Mouse (Mus musculus): ENCODE results near the gene Slc35a3.
"Not testable (repeated sequence)": the region's sequence is repeated elsewhere in the genome, so short reads cannot be mapped to it uniquely, and the experiment has no call there.

Slc35a3 gene

GRCm38 (mm10) chr3:116695666-116695985 lies 17.0 kb downstream of the Slc35a3 start:
- no peak for DNase-seq

- DNase-seq, result no peak
These were observed 17.5 kb downstream of the Slc35a3 start for GRCm38 (mm10) chr3:116694955-116695665.

GRCm38 (mm10) chr3:116694312-116694711 lies 18.3 kb downstream of the Slc35a3 start:
- no peak for DNase-seq

GRCm38 (mm10) chr3:116681160-116681559 lies 31.5 kb downstream of the Slc35a3 start, which contains the start of gene Gm43191:
Gene Gm43191 (minus strand): TSS chr3:116681260.
- DNase-seq, result no peak

GRCm38 (mm10) chr3:116664281-116664680 lies 48.4 kb downstream of the Slc35a3 start:
- not testable (repeated sequence) for DNase-seq

GRCm38 (mm10) chr3:116662463-116662863 lies 50.2 kb downstream of the Slc35a3 start, which contains the start of gene Mfsd14a:
Gene Mfsd14a (minus strand): TSS chr3:116662677.
- peak; percentile 98 for DNase-seq

- peak; percentile 42 for DNase-seq
These were observed 50.7 kb downstream of the Slc35a3 start for GRCm38 (mm10) chr3:116661870-116662414.

- DNase-seq, result no peak
These were observed 51.3 kb downstream of the Slc35a3 start for GRCm38 (mm10) chr3:116661288-116661869.

GRCm38 (mm10) chr3:116659856-116660430 lies 52.7 kb downstream of the Slc35a3 start:
- no peak for DNase-seq

- no peak for DNase-seq
These were observed 53.6 kb downstream of the Slc35a3 start for GRCm38 (mm10) chr3:116658928-116659565.

GRCm38 (mm10) chr3:116656184-116656965 lies 56.3 kb downstream of the Slc35a3 start:
- DNase-seq, result no peak

- not testable (repeated sequence) for DNase-seq
These were observed 58.6 kb downstream of the Slc35a3 start for GRCm38 (mm10) chr3:116654051-116654450.

- DNase-seq, result no peak
These were observed 59.2 kb downstream of the Slc35a3 start for GRCm38 (mm10) chr3:116653278-116653945.

GRCm38 (mm10) chr3:116652033-116652446 lies 60.6 kb downstream of the Slc35a3 start:
- DNase-seq, result no peak

- no peak for DNase-seq
These were observed 61.9 kb downstream of the Slc35a3 start for GRCm38 (mm10) chr3:116650698-116651097.

GRCm38 (mm10) chr3:116648805-116649204 lies 63.8 kb downstream of the Slc35a3 start:
- DNase-seq, result no peak

- no peak for DNase-seq
These were observed 66.2 kb downstream of the Slc35a3 start for GRCm38 (mm10) chr3:116646387-116646786.

GRCm38 (mm10) chr3:116642373-116642772 lies 70.3 kb downstream of the Slc35a3 start:
- DNase-seq, result no peak

- DNase-seq, result no peak
These were observed 70.7 kb downstream of the Slc35a3 start for GRCm38 (mm10) chr3:116641811-116642371.

GRCm38 (mm10) chr3:116640024-116640423 lies 72.6 kb downstream of the Slc35a3 start:
- no peak for DNase-seq

- no peak for DNase-seq
These were observed 74.1 kb downstream of the Slc35a3 start for GRCm38 (mm10) chr3:116638572-116638971.
